Mouse (Mus musculus) CH12.LX (cell line): Measurements from ENCODE around the gene Ubash3a.

Experiments
- CHD2 ChIP-seq: IDR thresholded peaks from 2 replicates; pipeline ENCODE4 v1.6.1; 2011; ENCODE audit warnings: low read length, improper control_type of control experiment
- CTCF ChIP-seq, 2 experiments: IDR thresholded peaks in 1 of 2; conservative IDR thresholded peaks in 1 of 2; 2 replicates each; pipeline ENCODE4 v1.5.1; 2011 to 2012; ENCODE audit warnings: low read depth in 2 of 2, low read length in 2 of 2, improper control_type of control experiment in 1 of 2, inconsistent platforms in 1 of 2, mild to moderate bottlenecking in 1 of 2, moderate library complexity in 1 of 2
- E2F4 ChIP-seq: IDR thresholded peaks from 2 replicates; pipeline ENCODE4 v1.6.1; 2011; ENCODE audit warnings: low read depth, low read length, improper control_type of control experiment; ENCODE audit not compliant: insufficient replicate concordance
- ELF1 ChIP-seq: IDR thresholded peaks from 2 replicates; pipeline ENCODE4 v1.6.1; 2014; ENCODE audit warnings: low read depth, mild to moderate bottlenecking, inconsistent platforms, low read length, improper control_type of control experiment
- EP300 ChIP-seq: IDR thresholded peaks from 2 replicates; pipeline ENCODE4 v1.6.1; 2011; ENCODE audit warnings: low read length, improper control_type of control experiment
- GABPA ChIP-seq: IDR thresholded peaks from 2 replicates; pipeline ENCODE4 v1.6.1; 2012; ENCODE audit warnings: low read depth, low read length, improper control_type of control experiment, inconsistent platforms; ENCODE audit not compliant: insufficient replicate concordance
- POLR2A ChIP-seq: IDR thresholded peaks from 2 replicates; pipeline ENCODE4 v1.6.1; 2011; ENCODE audit warnings: low read depth, mild to moderate bottlenecking, improper control_type of control experiment, low read length
- POLR2AphosphoS2 ChIP-seq: IDR thresholded peaks from 2 replicates; pipeline ENCODE4 v1.6.1; 2011; ENCODE audit warnings: low read depth, low read length, improper control_type of control experiment
- RAD21 ChIP-seq: IDR thresholded peaks from 2 replicates; pipeline ENCODE4 v1.6.1; 2011; ENCODE audit warnings: low read depth, mild to moderate bottlenecking, low read length, improper control_type of control experiment, moderate library complexity
- TCF12 ChIP-seq: IDR thresholded peaks from 2 replicates; pipeline ENCODE4 v1.6.1; 2014; ENCODE audit warnings: low read depth, mild to moderate bottlenecking, inconsistent platforms, low read length, improper control_type of control experiment

DNA sequence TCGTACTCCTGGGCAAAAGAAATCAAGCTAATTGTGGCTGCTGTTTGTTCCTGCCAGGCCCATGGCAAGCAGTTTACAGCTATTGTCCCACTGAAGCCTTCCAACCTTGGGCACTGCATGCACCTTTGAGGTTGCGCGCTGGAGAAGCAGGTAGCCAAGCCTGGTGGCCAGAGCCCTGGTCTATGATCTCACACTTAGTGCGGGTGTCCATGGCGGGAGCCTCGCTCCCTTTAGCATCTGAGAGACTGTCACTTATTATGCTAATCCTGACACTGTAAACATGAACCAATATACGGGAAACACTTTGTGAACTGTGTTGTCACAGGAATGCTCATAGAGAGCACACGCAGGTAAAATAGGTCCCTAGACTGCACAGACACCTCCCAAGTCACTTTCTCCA lies 66.0 kb downstream of the Ubash3a start:
- TF ChIP-seq POLR2A, result no peak
- no peak for TF ChIP-seq TCF12
- no peak for TF ChIP-seq CHD2
- no peak for TF ChIP-seq E2F4
- no peak for TF ChIP-seq EP300
- TF ChIP-seq POLR2AphosphoS2, result no peak
- no peak for TF ChIP-seq CTCF (conservative IDR thresholded peaks at IDR 0.05 in 1 of 2, IDR thresholded peaks at IDR 0.05 in 1 of 2; ENCODE audit: low read depth in 2 of 2, low read length in 2 of 2)
- no peak for TF ChIP-seq RAD21
- no peak for TF ChIP-seq GABPA
- no peak for TF ChIP-seq ELF1
